Mouse (Mus musculus) monocyte, adult 2 months (primary cell): ENCODE data around the gene Gamt.

Experiments
- DNase-seq, 2 experiments: peaks; one replicate each; pipeline ENCODE4 v3.0.0; 2022; ENCODE audit warnings: low spot score in 2 of 2, low read depth in 1 of 2

Gene Gamt

DNA sequence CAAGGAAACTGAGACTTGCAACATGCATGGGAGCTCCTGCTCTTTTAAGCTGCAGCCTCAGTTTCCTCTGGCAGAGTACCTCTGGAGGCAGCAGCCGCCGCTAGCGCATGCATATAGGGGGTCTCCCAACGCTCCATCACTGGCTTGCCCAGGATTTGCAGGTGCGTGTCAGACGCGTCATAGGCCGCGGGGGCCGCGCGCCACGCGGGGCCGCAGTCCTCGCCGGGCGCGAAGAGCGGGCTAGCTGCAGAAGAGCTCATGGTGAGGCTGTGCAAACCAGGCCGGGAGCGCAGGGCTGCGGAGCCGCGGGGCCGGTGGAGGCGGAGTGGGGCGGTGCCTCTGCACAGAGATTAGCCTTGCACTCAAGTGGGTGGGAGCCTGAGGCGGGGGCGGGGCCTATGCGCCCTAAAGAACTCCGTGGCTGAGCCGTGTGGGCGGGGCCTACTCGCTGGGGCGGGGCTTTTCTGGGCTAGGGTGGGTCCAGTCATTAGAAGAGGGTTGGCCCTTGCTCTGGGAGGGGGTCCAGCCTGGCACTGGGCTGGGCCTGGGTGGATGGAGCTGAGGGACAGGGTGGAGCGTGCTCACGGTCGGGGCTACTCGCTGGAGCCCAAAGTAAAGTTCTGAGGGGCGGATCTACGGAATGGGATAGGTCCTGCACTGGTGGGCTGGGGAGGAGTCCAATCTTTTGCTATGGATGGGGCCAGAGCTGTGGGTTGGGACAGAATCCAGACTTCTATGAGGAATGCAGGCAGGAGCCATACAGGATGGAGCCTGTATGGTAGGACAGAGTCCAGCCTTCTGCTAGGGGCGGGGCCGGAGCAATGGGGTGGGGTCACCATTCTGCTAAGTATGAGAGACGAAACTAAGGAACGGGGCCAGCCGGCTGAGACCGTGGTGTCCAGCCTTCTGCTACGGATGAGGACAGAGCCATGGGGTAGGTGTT lies at the start of gene Gamt, which contains the start of gene Dazap1:
Gene Gamt (minus strand): TSS at position 371 of the 943 bp plus-strand sequence.
Gene Dazap1 (plus strand): TSS at position 845 of the 943 bp plus-strand sequence.
- DNase-seq = peak; percentile 62 to 78

DNA sequence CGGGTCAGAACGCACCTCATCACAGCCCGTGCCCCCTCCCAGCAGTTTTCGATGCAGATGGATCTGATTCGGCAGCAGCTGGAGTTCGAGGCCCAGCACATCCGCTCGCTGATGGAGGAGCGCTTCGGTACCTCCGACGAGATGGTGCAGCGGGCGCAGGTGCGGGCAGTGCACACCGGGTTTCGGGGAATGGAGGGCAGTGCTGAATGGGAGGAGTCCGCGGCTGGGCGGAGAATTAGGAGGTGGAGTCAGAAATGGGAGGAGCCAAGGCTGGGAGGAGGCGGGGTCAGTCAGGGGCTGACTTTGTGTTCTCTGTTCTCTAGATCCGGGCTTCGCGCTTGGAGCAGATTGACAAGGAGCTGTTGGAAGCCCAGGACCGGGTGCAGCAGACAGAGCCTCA lies 44.0 kb upstream of the Gamt start:
- DNase-seq = peak in 1 of 2 experiments; percentile 31

DNA sequence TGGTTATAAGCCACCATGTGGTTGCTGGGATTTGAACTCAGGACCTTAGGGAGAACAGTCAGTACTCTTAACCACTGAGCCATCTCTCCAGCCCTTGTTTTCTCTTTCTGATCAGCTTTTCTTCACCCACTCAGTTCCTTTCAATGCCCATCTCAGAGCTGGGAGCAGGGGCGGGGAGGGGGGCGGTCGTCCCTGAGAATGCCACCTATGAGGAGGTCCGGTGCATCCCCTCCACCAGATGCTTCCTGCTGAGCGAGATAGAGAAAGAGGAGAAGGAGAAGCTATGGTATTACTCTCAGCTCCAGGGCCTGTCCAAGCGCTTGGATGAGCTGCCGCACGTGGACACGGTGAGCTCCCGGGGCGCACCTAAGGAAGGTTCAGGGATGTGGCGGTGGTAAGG lies 43.6 kb upstream of the Gamt start:
- no peak for DNase-seq

DNA sequence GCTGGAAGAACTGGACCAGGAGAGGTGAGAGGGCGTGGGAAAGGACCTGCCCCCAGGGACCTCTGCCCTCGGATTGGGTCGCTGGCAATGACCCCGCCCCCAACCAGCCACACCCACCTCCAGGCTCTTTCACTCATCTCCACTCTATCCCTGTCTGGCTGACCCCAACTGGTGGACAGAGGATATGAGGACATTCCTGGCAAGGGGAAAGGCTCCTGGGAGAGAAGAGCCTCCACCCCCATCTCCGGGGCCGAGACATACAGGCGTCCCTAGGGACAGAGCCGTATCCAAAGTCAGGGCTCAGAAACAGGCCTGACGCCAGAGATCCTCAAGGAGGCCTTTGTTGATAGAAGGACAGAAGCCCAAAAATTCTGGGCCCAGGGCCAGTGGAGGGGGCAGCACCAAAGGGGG lies 41.7 kb upstream of the Gamt start:
- no peak for DNase-seq

DNA sequence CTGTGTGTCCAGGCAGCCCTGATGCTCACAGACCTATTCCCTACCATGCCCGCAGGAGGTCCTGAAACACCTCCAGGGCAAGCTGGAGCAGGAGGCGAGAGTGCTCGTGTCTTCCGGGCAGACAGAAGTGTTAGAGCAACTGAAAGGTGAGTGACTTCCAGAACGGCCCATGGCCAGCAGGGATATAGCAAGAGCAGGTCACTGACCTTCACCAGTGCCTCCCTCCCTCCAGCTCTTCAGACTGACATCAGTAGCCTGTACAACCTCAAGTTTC lies 41.2 kb upstream of the Gamt start:
- DNase-seq = no peak

DNA sequence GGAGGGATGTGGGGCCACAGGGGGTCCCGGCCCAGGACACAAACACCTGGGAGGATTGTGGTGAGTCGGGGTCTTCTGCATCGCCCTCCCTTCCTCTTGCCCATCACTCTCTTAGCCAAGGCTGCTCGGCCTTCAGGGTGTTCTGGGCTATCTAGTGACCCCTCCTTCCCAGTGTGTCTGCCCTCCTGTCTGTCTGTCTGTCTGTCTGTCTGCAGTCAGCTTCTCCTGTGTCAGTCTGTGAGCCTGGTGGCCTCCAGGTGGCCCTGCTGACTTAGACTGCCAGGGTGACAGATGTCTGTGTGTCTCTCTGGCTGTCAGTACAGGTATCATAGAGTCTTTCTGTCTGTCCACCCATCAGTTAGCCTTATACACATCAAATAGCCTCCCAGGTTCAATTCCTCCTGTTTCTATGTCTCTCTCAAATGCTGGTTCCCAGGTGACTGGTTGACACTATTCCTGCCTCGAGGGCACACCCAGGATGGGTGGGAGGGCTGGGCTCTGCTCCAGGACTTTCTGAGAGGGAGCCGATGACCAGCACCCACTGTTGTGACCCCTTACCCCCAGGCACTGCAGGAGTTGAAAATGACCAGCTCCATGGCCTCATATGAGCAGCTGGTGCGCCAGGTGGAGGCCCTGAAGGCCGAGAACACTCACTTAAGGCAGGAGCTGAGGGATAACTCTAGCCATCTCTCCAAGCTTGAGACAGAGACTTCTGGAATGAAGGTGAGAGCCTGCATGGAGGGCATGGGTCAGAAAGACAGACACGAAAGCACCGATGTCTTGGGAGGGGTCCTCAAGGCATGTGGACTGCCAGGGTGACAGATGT lies 40.7 kb upstream of the Gamt start:
- DNase-seq = no peak

DNA sequence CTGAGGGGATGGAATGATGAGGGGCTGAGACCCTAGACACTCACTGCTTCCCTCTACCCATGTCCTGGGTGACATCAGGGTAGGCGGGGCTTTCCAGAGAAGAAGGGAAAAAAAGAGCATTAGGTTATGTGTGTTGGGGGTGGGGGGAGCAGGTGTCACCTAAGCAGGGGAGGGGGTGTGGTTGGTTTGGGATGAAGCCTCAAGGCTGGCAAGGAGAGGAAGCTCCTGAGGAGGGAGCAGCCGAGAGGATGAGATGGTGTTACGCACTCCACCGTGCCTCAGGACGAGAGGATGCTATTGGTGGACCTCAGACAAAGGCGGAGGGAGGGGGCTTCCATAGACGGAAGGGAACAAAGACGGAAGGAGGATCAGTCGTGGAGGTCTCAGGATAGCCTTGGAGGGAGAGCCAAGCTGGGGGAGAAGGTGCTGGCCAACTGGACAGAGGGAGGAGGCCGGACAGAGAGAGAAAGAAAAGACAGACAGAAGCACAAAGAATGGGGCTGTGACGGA lies 39.9 kb upstream of the Gamt start:
- no peak for DNase-seq

DNA sequence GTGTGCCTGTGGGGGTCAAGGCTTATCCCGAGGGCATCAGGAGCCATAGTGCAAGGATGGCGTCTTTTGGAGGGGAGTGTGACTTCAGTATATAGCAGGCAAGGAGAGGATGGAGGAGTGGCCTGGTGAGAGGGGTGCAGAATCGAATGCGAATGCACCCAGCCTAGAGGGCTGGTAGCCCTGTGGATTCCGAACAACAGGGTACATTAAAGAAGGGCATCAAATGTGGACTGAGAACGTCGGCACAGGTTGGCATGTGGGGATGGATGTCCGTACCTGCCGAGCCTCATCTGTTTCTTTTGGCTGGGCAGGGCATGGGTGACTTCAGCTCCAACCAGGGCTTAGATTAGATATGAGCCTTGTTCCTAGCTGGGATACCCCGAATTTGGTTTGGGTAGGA lies 39.0 kb upstream of the Gamt start:
- no peak for DNase-seq

DNA sequence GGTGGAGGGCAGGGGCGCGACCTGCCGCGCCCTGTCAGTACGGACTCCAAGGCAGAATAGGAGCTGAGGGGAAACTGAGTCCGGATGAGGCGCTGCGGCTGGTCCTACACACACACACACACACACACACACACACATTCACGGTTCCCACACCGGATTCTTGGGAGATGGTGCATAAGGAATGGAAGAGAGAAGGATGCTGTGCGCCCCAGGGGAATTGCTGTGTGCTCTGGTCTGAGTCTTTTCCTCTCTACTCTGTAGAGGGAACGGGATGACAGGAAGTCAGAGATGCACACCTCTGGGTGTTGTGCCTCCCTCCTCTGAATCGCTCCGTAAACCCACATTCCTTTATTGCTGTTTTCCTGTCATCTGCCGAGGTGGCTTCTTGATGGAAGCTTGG lies 38.5 kb upstream of the Gamt start:
- no peak for DNase-seq

DNA sequence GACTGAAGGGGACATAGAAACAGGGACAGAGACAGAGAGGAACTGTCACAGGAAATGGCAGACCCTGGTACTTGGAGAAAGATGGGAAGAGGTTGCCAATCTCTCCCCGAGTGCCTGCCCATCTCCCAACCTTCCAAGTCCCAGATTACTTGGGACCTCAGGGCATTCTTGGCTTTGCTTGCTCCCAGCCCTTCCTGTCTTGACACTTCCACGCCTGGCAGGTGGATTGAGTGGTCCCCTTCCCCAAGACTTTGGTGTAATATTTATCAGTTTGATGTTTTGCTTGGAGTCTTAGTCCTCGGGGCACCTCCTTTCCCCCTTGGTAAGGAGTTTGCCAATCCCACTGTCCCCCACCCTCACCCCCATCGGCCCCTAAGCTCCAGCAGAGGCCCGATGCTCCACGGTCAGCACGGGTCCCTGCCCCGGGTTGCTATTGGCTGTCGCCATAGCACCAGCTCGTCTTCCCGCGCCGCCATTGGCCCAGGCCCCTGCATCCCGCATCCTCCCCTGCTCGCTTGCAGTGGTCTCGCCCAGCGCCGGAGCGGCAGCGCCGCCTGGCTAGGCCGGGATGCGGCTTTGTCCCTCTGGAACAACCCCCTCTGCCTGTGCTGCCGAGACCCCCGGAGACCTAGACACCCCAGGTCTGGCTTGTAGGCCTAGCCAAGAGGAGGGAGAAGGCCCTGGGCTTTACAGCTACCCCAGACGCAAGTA lies 37.9 kb upstream of the Gamt start:
- no peak for DNase-seq

DNA sequence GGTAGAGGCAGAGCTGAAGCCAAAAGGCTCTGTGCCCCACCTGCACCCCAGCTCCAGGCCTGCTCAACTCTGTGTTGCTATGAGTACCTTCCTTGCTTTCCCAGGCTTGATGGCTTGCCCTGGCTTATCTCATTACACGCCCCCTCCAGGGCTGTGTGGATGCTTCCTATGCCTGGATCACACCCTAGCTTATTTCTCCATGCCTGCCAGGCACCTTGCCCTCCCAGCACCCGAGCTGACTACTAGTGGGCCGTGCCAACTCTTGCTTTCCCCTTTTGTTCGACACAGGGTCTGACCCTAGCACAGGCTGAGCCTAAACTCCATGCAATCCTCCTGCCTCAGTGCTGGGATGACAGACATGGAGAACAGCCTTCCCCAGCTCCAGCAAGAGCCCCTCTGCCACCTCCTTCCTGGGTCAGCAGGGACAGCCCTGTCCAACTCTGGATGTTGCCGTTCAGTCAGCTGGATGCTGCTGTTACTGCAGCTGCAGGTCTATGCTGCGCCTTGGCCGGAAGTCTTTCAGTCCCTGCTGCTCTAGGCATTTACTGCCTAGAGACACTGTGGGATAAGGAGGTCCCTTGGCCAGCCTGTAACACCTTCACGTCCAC lies 36.8 kb upstream of the Gamt start:
- DNase-seq = no peak

DNA sequence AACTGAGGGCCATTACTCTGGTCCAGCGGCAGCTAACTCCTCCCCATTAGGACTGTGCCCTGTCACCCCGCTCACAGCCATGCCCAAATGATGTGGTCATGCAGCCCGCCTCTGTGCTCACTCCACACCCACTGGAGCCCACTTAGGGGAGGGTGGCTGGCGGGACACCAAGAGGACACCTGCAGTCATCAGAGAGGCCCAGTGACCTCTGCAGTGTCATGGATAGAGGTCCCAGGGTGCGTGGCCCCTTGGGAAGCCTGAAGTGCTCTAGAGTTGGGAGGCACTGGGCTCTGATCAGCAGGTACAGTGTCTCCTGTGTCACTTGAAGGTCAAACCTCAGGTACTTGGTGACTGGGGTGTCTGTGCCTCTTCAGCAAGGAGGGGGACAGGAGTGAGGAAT lies 36.0 kb upstream of the Gamt start:
- no peak for DNase-seq

DNA sequence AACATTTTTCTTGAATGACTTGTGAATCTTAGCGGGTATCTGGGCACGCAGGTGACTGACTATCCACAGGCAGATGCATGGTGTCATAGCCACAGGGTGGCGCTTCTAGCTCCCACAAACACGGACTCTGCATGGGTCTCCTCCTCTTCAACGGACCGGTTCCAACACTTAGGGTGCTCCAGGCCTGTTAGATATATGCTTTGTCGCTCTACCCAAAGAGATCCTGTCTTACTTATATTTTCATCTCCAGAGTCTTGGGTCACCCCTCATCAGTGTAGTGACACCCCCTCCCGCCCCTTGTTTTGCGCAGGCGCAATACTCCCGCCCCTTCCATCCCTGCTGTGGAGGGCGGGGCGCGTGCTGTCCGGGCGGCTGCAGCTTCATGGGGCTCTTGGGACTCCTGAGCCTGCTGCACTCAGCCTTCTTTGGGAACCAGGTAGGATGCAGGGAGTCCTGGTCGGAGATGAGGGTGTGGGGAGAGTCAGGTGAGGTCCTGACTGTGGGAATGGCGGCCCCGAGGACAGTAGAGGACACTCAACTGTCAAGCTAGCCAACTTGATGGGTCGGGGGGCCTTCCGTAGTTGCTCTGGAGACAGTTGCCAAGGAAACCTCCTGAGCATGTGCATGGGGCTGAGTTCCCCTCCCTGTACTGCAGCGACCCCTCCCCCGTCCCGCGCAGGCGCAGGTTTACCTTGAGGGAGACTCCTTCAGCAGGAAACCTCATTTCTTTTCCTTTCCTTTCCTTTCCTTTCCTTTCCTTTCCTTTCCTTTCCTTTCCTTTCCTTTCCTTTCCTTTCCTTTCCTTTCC lies 35.0 kb upstream of the Gamt start, which contains the start of gene Apc2:
Gene Apc2 (plus strand): TSS at position 360 of the 808 bp plus-strand sequence.
- DNase-seq = peak in 1 of 2 experiments; percentile 62

DNA sequence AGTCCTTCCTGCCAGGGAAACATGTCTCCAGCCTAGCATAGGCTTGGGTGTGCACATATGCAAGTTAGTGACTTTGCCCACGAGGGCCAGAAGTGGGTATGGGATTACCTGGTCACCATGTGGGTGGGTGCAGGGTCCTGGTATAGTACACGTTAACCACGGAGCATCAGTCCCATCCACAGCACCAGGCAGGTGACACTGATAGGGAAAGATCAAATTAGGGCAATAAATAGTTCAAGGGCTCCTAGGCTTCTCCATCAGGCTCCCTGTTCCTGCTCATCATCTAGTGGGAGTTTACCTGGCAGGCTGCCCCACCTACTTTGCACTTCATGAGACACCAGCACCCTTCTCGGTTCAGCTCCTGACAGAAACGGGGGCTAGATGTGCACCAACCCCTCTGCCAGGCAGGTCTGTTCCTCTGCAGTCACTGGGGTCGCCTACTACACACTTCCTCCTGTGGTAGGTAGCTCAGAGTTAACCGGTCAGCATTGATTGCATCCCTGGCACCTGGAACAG lies 34.0 kb upstream of the Gamt start:
- no peak for DNase-seq

DNA sequence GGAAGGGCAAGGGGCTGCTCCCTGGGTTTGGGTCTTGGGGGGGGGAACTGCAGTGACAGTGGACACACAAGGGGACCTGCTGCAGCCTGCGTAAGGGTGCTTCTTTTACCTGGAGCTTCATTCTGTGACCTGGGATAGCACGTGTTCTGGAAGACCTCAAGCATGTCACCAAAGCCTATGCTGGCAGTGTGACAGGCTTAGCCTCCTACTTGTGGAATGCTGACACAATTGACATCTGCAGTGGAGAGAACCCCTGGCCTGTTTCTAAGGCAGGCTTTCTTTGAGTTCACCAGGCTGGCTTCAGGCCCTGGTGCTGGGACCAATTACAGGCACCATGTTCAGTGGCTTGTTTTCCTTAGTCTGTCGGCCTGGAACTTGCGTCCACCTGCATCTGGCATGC lies 33.5 kb upstream of the Gamt start:
- no peak for DNase-seq

DNA sequence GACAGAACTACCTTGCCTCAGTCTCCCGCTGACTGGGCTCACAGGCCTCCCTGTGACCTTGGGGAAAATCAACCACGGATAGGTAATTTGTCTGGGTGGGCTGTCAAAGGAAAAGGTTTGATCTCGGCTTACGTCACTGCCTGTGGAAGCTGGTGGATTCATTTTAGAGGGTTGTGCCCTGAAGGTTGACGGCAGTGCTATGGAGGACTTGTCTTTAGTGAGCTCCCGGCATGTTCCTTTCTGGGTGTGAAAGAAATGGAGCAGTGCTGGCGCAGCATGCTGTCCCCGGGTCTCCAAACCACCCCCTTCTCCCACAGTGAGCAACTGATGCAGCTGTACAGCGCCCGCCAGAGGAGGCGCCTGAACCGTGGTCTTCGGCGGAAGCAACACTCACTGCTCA lies 32.5 kb upstream of the Gamt start:
- DNase-seq = no peak

DNA sequence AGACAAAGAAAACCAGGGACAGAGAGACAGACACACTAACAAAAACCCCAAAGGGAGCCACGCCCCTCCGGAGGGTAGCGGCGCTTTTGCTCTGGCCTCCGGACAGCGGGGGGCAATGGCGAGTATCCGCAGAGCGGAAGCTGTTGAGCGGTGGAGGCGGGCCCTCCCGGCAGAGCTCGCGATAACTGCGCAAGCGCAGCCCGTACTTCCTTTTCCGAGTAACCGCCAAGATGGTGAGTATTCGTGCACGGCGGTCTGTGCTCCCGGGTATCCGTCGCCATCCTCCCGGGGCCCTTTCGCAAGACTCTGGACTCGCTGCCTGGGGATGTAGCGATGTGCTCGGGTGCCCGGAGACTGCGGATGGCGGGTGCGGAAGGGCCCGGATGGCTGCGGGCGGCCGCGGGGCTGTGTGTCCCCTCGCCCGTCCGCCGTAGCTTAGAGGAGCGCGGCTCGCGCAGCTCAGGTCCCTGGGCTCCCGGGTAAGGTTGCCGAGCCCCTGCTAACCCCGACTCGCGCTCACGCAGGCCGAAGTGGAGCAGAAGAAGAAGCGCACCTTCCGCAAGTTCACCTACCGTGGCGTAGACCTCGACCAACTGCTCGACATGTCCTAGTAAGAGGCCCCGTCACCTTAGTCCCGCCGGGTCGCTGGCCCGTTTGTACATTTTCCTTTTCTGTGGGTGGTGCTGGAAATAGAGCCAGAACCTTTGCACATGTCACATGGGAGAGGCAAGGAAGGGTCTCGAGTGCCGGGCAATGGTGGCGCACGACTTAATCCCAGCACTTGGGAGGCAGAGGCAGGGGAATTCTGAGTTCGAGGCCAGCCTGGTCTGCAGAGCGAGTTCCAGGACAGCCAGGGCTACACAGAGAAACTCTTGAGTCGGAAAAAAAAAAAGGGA lies 31.7 kb upstream of the Gamt start, which contains the start of gene Rps15:
Gene Rps15 (plus strand): TSS at position 203 of the 896 bp plus-strand sequence.
- peak; percentile 82 to 92 for DNase-seq

DNA sequence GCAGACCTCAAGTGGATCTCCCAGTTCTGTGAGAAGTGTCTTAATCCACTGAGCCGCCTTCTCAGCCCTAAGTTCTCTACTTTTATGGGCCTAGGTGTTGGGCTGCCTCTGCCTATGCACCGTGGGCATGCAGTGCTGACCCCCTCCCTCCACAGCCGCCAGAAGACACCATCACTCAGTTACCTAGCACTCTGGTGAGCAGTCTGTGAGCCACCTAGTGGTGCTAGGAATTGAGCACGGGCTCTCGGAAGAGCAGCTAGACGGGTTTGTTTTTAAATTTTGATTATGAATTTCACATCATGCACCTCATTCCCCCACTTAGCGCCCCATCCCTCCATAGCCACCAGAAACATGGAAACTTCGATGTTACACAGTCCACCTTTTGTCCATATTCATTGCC lies 27.8 kb upstream of the Gamt start:
- DNase-seq = no peak

DNA sequence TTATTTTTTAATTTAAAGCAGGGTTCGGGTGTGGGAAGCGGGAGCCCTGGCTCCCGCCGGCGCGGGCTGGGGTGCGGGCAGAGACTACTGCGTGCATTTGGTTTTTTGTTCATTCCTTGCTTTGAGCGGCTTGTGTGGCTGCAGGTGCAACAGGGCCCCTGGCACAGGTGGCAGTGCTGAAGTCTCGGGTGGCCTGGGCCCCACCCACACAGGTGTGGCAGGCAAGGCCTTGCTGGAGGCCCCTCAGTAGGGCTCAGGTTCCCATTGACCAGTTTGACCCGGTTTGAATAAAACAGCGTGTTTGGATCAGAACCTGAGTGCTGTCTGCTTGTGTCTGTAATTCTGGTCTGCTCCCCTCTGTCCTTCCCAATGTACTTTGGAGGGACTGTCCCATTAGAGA lies 27.3 kb upstream of the Gamt start:
- no peak for DNase-seq
